Mouse (Mus musculus): ENCODE measurements around the gene Osbpl3. TPM values are rescaled to one million over a fixed set of nuclear protein-coding genes. Genes with fewer than 3 reads are reported as not detected.

The Osbpl3 gene
- total RNA-seq, 2 experiments from 2014 or later, result 39.2 to 44.0 TPM

GRCm38 (mm10) chr6:50371501-50372086, 84.4 kb downstream of the Osbpl3 start:
- DNase-seq, result no peak

- no peak for DNase-seq
Observed at GRCm38 (mm10) chr6:50368502-50369292, 87.3 kb downstream of the Osbpl3 start.

- peak; percentile 44 for DNase-seq
Observed at GRCm38 (mm10) chr6:50367836-50368235, 88.2 kb downstream of the Osbpl3 start.

GRCm38 (mm10) chr6:50366724-50367123, 89.3 kb downstream of the Osbpl3 start:
- peak; percentile 59 for DNase-seq

GRCm38 (mm10) chr6:50366319-50366718, 89.7 kb downstream of the Osbpl3 start:
- no peak for DNase-seq

- DNase-seq, result no peak
Observed at GRCm38 (mm10) chr6:50364364-50364763, 91.6 kb downstream of the Osbpl3 start.

GRCm38 (mm10) chr6:50363385-50363784, 92.6 kb downstream of the Osbpl3 start:
- no peak for DNase-seq

- no peak for DNase-seq
Observed at GRCm38 (mm10) chr6:50362704-50363261, 93.2 kb downstream of the Osbpl3 start.

GRCm38 (mm10) chr6:50362196-50362595, 93.8 kb downstream of the Osbpl3 start:
- no peak for DNase-seq

GRCm38 (mm10) chr6:50358104-50358679, 97.8 kb downstream of the Osbpl3 start:
- peak; percentile 86 for DNase-seq

GRCm38 (mm10) chr6:50354688-50355660, 101.0 kb downstream of the Osbpl3 start:
- DNase-seq, result peak; percentile 51

GRCm38 (mm10) chr6:50352812-50353211, 103.2 kb downstream of the Osbpl3 start:
- no peak for DNase-seq

- no peak for DNase-seq
Observed at GRCm38 (mm10) chr6:50350911-50351310, 105.1 kb downstream of the Osbpl3 start.

GRCm38 (mm10) chr6:50348619-50349018, 107.4 kb downstream of the Osbpl3 start:
- no peak for DNase-seq

- DNase-seq, result no peak
Observed at GRCm38 (mm10) chr6:50346204-50346603, 109.8 kb downstream of the Osbpl3 start.

GRCm38 (mm10) chr6:50340226-50340906, 115.6 kb downstream of the Osbpl3 start:
- no peak for DNase-seq

- no peak for DNase-seq
Observed at GRCm38 (mm10) chr6:50337431-50337830, 118.6 kb downstream of the Osbpl3 start.

GRCm38 (mm10) chr6:50336376-50336775, 119.6 kb downstream of the Osbpl3 start:
- no peak for DNase-seq

- DNase-seq, result no peak
Observed at GRCm38 (mm10) chr6:50334846-50335821, 120.9 kb downstream of the Osbpl3 start.

GRCm38 (mm10) chr6:50333346-50333745, 122.7 kb downstream of the Osbpl3 start:
- DNase-seq, result no peak

Measured in heart, postnatal 4 days (tissue).